Mouse (Mus musculus) olfactory bulb, adult 2 months (tissue): ENCODE results near the gene Emc10. TPM values are rescaled to one million over a fixed set of nuclear protein-coding genes. Genes with fewer than 3 reads are reported as not detected.

Source experiments
- H3K27ac ChIP-seq: fragments of 200-500 bp; 2 replicates; pipeline ENCODE4 v1.5.1; 2012; ENCODE audit warnings: low read depth, low read length; ENCODE audit not compliant: insufficient read depth
- H3K4me1 ChIP-seq: fragments of 200-500 bp; 2 replicates; pipeline ENCODE4 v1.6.1; 2012; ENCODE audit warnings: low read length; ENCODE audit not compliant: control insufficient read depth, insufficient read depth
- H3K4me3 ChIP-seq: fragments of 200-500 bp; 2 replicates; pipeline ENCODE4 v1.5.1; 2012; ENCODE audit warnings: mild to moderate bottlenecking, low read depth, low read length, moderate library complexity; ENCODE audit not compliant: insufficient read depth
- CTCF ChIP-seq: fragments of 200-500 bp; IDR thresholded peaks from 2 replicates; pipeline ENCODE4 v1.5.1; 2012; ENCODE audit warnings: low read depth, mild to moderate bottlenecking, low read length, moderate library complexity; ENCODE audit not compliant: insufficient read depth
- POLR2A ChIP-seq: fragments of 200-500 bp; IDR thresholded peaks from 2 replicates; pipeline ENCODE4 v1.6.1; 2012; ENCODE audit warnings: mild to moderate bottlenecking, low read depth, low read length, moderate library complexity; ENCODE audit not compliant: insufficient read depth
- WGBS: fragments of 180-500 bp; shearing (Covaris S2); methylation state at CpG from one replicate; pipeline ENCODE4 v1.1.7; 2018; 5-methylcytosine and 5-hydroxymethylcytosine counted together
- polyA plus RNA-seq: library from polyadenylated mRNA; stranded (reverse); fragments of >200 nt; gene quantifications from 2 replicates; pipeline ENCODE4 v1.2.4, GENCODE M21; 2012; ENCODE audit warnings: low replicate concordance; ENCODE audit not compliant: missing spikeins, insufficient read depth, insufficient read length

Emc10 gene
- polyA plus RNA-seq, result not detected in 2 replicates

- under 1% methylated on average over 58 of the region's 58 CpGs for WGBS
- Histone ChIP-seq H3K4me1 (peaks cover 29% of the 10 kb centered on the region), H3K27ac (peak within 1 kb of the TSS; percentile 86), H3K4me3 (peak within 1 kb of the TSS; percentile 66)
- TF ChIP-seq CTCF (no peak), POLR2A (peak; percentile 83; the same call in 1 of the 2 replicates)
Observed at GRCm38 (mm10) chr7:44495992-44496770, at the start of gene Emc10, which contains the start of gene Fam71e1. Gene Emc10 (minus strand): TSS chr7:44496529. Gene Fam71e1 (plus strand): TSS chr7:44496581.

DNA sequence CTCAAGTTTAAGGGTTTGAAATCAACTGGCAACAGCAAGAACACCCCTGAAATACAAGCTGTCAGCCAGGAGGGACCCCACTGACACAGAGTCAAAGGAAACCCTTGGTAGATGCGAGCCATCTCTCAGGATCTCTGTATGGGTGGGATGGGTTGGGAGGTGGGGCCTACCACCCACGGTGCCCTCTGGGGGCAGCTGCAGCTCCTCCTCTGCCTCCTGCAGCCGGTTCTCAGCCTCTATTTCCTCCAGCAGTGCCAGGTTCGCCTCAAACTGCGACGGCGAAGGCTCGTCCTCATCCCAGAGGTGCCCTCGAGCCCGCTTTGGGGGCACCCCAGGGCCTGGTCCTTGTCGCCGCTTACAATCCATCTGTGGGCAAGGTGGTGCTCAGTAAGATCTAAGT is 46.7 kb upstream of the Emc10 start:
- 78% methylated on average over 12 of the region's 12 CpGs for WGBS
- TF ChIP-seq CTCF (no peak), POLR2A (no peak)

DNA sequence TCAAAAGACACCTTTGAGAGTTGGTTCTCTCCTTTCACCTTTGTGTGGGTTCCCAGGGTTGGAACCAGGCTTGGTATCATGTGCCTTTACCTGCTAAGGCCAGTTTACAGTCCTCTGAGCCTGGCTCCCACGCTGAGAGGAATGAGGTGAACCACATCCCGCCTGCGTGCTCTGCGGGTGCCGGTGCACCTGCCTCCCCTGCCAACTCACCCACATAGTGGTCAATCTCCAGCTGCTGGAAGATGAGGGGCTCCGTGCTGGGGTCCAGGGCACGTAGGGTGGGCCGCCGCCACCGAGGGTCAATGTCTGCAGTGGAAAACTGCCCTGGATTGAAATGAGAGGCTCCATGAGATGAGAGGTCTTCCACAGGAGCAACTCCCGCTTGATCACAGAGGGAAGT is 46.2 kb upstream of the Emc10 start:
- 93% methylated on average over 11 of the region's 11 CpGs for WGBS
- Histone ChIP-seq H3K4me3 (no peak overlapping the region), H3K4me1 (peaks cover under 1% of the 10 kb centered on the region), H3K27ac (no peak overlapping the region)
- no peak for TF ChIP-seq CTCF
- TF ChIP-seq POLR2A, result no peak

More for the DNA sequence above, 46.7 kb upstream of the Emc10 start:
- H3K4me1 ChIP-seq, result peaks cover 3% of the 10 kb centered on the region
- H3K27ac ChIP-seq, result no peak overlapping the region
- no peak overlapping the region for H3K4me3 ChIP-seq

GRCm38 (mm10) chr7:44538756-44539624 is 42.7 kb upstream of the Emc10 start:
- WGBS, result 93% methylated on average over 41 of the region's 41 CpGs
- TF ChIP-seq POLR2A, result no peak
- TF ChIP-seq CTCF, result no peak
- H3K4me3 ChIP-seq, result no peak overlapping the region

DNA sequence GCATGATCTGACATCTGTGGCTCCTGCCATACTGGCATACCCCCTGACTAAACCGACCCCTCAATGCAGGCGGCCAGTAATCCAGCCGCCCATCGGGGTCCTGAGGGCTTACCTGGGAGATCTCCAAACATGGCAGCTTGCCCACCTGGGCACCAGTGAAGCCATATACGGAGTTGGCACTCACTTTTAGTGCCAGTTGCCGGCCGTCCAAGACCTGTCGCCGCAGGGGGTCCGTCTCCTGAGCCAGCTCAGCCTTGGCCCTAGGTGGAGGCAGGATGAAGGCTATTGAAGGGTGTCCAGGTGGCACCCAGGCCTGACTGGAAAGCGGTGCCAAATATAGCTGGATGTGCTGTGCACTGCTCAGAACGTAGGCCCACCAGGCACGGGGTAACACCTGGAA is 41.2 kb upstream of the Emc10 start:
- Histone ChIP-seq H3K4me1 (no peaks in the 10 kb centered on the region), H3K27ac (no peak overlapping the region), H3K4me3 (no peak overlapping the region)
- TF ChIP-seq CTCF, result no peak
- no peak for TF ChIP-seq POLR2A
- WGBS, result 90% methylated on average over 13 of the region's 13 CpGs

More at GRCm38 (mm10) chr7:44538756-44539624, 42.7 kb upstream of the Emc10 start:
- H3K27ac ChIP-seq, result no peak overlapping the region
- H3K4me1 ChIP-seq, result no peaks in the 10 kb centered on the region

GRCm38 (mm10) chr7:44537009-44537408 is 40.7 kb upstream of the Emc10 start:
- no peak for TF ChIP-seq POLR2A
- Histone ChIP-seq H3K27ac (no peak overlapping the region), H3K4me3 (no peak overlapping the region), H3K4me1 (no peaks in the 10 kb centered on the region)
- WGBS, result 77% methylated on average over 7 of the region's 7 CpGs

DNA sequence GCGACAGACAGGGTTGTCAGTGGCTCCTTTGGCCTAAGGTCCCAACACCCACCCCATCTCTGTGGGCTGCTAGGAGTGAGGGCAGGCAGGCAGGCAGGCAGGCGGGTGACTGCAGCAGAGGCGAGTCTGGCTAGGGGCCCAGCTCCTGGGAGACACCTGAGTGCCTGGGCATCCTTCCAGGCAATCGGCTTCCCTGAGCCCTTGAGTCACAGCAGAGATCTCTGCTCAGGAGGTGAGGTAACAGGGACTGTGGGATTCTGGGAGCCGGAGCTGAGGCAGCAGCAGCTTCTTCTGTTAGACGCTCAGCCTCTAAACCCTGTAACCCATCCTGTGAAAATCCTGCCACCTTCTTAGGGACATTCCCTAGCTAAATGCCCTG is 40.2 kb upstream of the Emc10 start:
- Histone ChIP-seq H3K4me3 (no peak overlapping the region), H3K27ac (no peak overlapping the region), H3K4me1 (no peaks in the 10 kb centered on the region)
- TF ChIP-seq CTCF, result no peak
- no peak for TF ChIP-seq POLR2A
- WGBS, result 72% methylated on average over 6 of the region's 6 CpGs

GRCm38 (mm10) chr7:44535657-44536589 is 39.6 kb upstream of the Emc10 start:
- WGBS, result 93% methylated on average over 27 of the region's 27 CpGs
- TF ChIP-seq CTCF, result no peak
- TF ChIP-seq POLR2A, result no peak
- Histone ChIP-seq H3K4me3 (no peak overlapping the region), H3K4me1 (no peaks in the 10 kb centered on the region), H3K27ac (no peak overlapping the region)
